Mouse (Mus musculus) embryo, embryonic 11 days (tissue): ENCODE results near the gene Tmem235.

Source experiments
- DNase-seq: peaks from one replicate; pipeline ENCODE4 v3.0.0-alpha.2; 2015

Gene Tmem235

DNA sequence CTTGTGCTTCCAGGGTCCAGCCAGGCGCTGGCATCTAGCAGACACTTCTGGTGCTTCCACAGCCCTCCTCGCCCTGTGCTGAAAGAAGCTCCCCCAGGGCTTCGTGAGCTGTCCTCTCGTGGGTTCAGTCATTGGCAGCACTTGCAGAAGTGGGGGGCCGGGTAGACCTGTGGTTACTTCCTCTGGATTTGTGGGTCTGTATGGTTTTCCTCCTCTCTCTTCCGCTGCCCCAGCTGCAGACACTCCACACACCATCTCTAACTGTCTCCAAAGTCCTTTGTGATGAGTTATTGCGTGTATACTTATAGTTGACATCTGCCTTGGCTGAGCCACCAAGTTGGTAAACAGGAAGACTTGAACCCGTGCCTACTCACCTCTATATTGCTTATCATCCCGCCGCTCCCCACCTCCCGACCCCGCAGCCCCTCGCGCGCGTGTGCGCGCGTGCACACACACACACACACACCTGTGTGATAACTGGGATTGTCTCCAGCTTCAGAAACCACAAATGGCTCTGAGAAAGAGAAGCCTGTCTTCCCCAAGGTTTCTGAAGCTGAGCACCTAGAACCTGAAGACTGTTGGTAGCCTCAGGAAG is 31.1 kb downstream of the Tmem235 start:
- no peak for DNase-seq

GRCm38 (mm10) chr11:117892199-117892598 is 31.6 kb downstream of the Tmem235 start:
- DNase-seq: no peak

- no peak for DNase-seq
These were observed 34.1 kb downstream of the Tmem235 start for GRCm38 (mm10) chr11:117894676-117895075.

DNA sequence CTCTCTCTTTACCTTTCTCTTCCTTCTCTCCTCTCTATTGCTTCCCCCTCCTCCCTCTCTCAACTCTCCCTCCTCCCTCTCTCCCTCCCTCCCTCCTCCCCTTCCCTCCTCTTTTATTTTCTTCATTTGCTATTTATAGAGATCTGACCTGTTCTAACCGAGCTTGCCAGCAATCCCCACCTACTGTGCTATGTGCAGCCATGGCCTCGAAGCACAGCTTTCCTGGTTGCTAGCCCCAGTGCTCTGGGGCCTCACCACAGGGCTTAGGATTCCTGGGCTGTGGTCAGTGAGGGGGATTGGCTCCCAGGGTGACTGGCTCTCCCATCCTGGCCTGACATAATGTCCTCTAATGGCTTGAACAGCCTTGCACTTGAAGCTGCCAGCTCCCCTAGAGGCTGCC is 36.0 kb downstream of the Tmem235 start:
- DNase-seq: no peak

DNA sequence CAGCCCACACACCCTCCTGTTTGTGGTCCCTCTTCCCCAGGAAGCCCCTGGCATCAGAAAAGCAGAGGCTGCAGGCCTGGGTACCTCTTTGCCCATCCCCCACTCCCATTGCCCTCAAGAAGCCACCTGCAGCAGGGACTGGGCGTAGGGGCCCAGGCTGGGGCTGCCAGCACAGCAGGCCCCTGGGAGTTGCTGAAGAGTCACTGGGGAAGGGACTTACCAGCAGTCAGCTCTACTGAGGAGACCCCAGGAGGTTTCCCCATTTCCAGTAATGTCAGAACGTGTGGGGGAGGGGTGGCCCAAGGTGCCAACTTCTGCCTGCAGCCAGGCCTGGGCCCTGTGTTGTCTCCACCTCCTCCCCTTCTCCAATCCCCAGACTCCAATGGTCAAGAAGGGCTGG is 41.7 kb downstream of the Tmem235 start:
- DNase-seq: no peak

- no peak for DNase-seq
These were observed 43.9 kb downstream of the Tmem235 start for GRCm38 (mm10) chr11:117904442-117904841.

DNA sequence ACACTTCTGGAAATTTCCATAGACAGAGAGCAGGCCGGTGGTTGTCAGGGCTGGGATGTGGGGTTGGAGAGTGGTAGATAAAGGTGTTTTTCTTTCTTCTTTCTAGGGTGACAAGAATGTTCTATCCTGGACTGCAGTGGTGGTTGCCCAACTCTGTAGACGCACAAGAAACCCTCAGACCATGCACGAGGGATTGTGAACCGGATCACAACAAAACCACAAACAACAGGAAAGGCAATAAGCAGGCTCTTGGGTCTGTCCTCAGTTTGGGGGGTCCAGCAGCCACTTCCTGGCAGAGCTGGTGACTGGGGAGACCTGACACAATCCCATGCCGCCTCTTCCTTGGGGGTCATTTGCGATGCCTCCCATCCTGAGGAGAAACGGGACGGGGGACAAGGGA is 48.8 kb downstream of the Tmem235 start:
- no peak for DNase-seq

DNA sequence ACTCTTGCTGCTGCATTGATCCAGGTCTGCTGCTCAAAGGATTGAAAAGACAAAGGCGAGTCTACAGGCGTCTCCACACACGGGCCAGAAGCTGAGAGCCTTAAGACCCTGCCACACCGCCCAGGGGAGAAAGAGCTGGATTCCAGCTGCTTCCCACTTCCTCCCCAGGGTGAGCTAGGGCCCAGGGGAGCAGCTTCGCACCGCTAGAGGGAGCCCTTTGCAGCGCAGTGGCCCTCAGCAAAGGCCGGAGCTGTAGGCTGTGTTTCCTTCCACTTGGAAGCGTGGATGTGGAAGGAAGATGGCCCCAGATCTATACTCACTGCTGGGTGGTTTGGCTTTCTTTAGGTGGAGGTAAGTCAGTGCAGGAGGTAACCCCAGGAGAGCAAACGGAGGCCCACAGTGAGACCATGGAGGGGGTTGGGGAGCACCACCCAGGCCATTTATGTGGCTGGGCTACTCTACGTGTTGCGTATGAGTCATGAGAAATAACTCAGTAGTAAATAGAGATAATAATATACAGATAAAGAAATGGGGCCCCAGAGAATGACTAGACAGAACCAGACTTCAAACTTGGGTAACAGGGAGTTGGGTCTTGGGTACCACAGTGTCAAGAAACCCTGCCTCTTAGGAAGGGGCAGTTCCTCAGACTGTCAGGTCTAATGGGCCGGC is 52.3 kb downstream of the Tmem235 start:
- peak; percentile 84 for DNase-seq

GRCm38 (mm10) chr11:117914531-117914930 is 54.0 kb downstream of the Tmem235 start:
- DNase-seq: no peak
